Mouse (Mus musculus) kidney, adult 8-10 months (tissue): Measurements from ENCODE around the gene Ralgps1.

Experiments used
- DNase-seq, 2 experiments: peaks; one replicate each; pipeline ENCODE4 v3.0.0; 2022

The Ralgps1 gene

GRCm38 (mm10) chr2:33319934-33320333, 51.4 kb downstream of the Ralgps1 start:
- DNase-seq: no peak

GRCm38 (mm10) chr2:33319455-33319854, 51.8 kb downstream of the Ralgps1 start:
- no peak for DNase-seq

GRCm38 (mm10) chr2:33318491-33318964, 52.8 kb downstream of the Ralgps1 start:
- no peak for DNase-seq

DNA sequence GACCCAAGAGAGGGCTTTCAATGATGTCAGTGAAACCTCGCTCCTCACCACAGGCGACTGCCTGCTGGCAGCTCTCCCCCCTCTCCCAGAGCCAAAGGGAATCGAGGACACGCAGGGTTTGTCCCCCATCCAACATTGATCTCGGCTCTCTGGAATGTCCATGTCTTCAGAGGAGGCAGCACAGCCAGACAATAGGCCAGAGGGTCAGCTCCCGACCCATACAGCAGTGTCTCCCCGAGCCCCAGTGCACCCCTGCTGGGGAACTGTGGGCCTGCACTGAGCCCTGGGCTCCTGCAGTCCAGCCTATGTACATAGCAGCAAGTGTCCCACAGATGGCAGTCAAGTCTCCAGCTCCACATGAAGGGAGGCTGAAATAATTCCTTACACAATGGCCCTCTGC, 54.8 kb downstream of the Ralgps1 start:
- DNase-seq: peak; percentile 60 to 64

GRCm38 (mm10) chr2:33316063-33316405, 55.3 kb downstream of the Ralgps1 start:
- no peak for DNase-seq

DNA sequence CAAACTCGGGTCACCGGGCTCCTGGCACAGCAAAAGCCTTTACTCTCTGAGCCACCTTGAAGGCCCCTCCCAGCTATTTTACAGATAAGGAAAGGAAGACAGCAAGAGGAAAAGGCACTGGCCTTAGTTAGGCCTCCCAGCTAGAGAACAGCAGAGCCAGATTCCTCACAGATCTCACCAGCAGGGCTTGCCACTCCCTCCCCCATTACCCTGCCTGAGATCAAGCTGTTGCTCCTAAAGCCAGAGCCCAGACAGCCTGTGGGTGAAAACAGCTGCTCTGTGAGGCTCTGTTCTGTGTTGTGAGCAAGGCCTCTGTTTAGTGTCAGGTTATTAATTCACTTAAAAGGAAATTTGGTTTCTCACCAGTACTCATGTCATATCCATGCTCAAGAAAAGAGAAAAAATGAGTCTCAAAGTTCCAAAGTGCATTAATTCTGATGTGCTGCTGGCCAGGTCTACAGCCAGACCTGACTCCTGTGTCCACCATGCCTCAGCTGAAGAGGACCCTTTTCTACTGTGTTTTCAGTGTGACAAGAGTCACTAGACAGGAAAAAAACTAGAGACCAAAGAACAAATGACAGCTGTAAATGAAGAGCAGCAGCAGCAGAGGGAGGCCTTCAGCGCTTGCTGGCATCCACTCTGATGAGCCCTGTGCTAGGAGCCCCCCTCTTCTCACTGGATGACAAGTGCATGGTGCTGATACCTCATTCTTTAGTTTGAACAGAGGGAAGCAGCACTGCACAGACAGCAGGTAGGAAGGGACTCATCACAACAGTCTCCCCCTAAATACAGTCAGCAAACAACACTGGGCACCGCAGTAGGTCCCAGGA, 55.8 kb downstream of the Ralgps1 start:
- DNase-seq: no peak

DNA sequence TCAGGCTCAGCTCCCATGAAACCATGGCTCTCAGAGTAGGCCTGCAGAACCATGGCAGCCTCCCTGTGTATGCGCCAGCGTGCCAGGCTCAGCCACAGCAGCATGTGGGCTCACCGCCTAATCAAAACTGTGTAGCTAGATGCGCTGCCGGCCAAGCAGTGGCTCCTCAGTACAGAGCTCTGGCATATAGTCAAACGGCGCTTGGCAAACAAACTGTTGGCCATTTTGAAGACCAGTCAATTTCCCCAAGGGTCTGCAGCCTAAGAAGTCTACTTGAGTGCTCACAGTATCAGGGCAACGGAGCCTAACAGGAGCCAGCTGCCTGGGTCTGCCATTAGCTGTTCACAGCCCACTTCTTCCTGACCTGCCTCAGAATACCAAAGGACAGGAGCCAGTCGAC, 61.9 kb downstream of the Ralgps1 start:
- peak; percentile 12 to 17 for DNase-seq

DNA sequence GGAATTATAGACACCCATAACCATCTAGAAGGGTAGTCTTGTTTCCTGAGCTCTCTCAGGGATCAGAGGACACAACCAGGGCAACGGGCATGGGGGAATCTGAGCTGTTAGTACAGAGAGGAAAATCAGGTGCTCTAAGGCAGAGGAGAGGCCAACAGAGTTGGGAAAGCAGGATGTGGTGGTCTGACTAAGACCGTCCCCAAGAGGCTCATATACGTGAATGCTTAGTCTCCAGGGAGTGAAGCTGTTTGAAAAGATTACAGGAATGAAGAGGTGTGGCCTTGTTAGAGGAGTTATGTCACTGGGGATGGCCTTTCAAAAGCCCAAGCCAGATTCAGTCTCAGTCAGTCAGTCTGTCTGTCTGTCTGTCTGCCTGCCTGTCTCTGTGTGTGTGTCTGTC, 64.7 kb downstream of the Ralgps1 start:
- no peak for DNase-seq

GRCm38 (mm10) chr2:33303416-33303947, 67.8 kb downstream of the Ralgps1 start:
- DNase-seq: no peak

DNA sequence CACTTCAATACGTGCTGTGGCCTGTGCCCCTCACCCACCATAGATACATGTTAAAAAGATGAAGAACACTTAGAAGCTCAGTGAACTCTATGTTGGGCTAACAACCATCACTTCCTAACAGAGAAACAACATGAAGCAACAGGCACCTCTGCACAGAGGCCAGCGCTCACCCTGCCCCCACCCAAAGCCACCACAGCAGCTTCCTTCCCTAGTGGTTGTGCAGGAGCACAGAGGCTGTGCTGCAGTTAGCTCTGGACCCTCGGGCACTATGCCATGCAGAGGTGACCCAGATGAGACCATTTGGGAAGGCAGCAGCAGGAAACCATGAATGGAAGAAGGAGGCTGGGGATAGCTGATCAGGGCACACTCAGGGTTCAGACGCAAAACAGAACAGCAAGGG, 68.5 kb downstream of the Ralgps1 start:
- DNase-seq: no peak

DNA sequence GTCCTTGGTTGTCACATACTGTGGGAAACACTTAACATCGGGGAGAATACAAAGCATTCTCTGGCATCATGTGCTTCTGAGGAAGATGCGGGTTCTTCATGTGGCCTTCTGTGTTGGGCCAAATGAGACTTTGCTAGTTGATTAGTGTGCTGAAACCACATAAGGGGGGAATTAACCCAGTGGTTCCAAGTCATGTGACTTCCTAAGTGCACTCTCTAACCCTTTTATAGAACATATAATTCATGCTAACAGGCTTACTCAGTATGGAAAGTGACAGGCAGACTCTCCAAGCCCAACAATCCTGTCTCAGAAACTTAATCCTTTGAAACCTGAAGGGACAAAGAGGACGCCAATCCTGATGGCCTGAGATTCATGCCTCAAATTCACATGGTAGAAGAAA, 68.9 kb downstream of the Ralgps1 start:
- DNase-seq: no peak

- no peak for DNase-seq
Measured at GRCm38 (mm10) chr2:33300371-33301046, 70.8 kb downstream of the Ralgps1 start.

DNA sequence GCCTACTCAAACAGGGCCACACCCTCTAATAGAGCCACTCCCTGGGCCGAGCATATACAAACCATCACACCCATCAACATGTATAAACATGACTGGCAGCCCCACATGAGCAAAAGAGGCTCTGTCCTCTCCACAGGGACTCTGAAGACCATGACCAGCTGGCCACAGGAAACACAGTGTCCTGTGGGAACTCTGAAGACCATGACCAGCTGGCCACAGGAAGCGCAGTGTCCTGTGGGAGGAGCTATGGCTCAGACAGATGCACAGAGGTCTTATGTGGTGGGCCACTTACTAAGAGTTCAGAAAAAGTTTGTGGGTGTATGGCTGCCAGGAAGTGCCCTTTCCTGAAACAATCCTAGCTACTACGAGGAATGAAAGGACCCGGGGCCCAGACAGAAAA, 72.4 kb downstream of the Ralgps1 start:
- no peak for DNase-seq

DNA sequence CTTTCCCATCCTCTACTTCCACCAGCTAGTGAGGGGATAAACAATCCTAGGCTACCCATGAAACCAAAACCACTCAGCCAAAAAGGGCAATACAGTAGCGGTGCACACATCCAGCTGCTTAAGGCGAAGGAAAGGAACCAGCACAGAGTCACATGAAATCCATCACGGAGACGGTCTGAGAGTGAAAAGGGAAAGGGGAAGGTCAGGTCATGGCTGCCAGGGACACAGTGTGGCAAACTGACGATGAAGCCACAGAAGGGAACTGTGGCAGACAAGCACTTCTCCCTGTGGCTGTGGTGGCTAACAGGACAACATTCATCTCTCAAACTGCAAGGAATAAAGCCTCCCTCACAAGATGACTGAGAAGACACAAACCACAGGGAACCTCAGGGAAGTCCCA, 76.2 kb downstream of the Ralgps1 start:
- no peak for DNase-seq

DNA sequence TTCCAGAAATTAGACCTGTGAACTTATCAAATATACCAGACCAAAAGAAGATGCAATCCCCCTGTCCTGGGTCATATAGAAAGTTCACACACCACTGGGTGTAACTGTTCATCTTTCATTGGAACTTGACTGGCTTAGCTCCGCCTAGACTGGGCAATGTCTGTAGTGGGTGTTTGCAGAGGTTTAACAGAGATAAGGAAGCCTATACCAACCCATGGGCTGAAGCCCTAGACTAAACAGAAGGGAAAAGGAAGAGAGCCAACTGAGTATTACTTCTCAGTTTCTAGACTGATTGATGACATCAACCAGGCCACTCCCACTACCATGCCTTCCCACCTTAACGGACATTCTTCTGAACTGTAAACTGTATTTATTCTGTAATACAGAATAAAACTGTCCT, 79.2 kb downstream of the Ralgps1 start:
- DNase-seq: no peak

GRCm38 (mm10) chr2:33290491-33290890, 80.8 kb downstream of the Ralgps1 start:
- no peak for DNase-seq

DNA sequence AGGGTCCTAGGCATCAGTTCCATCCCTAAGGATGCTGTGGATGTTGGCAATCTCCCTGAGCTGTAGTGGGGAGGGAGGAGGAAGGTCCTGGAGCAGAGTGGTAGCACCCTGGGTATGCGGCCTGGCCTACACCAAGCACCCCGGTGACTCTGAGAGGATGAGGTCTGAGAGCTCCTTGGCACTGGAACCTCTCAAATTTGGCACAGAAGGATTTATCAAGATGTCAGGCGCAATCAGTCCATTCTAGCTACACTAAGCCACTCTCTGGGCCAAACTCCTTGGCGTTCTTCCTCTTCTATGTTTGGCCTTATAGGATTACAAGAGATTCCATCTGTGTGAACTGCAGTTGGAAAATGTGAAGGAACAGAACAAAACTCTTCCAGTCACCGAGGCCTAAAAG, 82.4 kb downstream of the Ralgps1 start:
- DNase-seq: no peak

DNA sequence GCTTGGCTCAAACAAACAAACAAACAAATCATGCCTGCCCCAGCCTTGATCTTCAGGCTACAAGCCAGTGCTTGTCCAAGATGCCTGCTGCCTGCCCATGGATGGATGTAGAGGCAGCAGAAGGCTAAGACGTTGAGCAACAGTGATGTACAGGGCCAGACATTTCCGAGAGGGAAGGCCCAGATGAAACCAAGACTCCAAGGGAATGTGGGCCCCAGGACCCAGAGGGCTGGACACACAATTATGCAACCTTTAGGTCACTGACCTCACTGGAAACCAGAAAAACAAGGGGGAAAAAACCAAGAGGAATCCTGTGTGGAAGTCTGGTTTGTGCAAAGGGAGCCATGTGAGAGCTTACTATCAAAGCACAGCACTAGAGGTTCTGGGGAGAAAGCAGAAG, 87.6 kb downstream of the Ralgps1 start:
- peak in 1 of 2 experiments; percentile 29 for DNase-seq

GRCm38 (mm10) chr2:33282877-33283276, 88.4 kb downstream of the Ralgps1 start:
- DNase-seq: peak; percentile 14 to 28

DNA sequence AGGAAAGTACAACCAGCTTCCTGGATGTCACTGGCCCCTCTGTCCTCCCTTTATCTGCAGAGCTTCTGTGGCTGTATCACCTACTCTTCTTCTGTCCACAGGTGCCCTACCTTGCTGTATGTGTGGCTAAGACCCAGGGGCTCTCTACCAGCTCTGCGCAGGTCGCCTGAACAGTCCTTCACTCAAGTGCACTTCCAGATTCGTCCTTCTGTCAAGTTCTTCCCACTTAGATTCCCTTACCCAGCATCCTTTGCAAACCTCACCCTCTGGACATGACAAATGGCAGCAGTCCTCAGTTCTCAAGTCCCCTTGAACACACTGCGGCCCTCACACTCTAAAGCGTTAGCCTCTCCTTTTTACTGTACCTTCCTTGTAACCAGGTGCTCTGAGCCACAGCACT, 89.5 kb downstream of the Ralgps1 start:
- DNase-seq: no peak

- no peak for DNase-seq
Measured at GRCm38 (mm10) chr2:33280525-33280924, 90.8 kb downstream of the Ralgps1 start.

GRCm38 (mm10) chr2:33279758-33280157, 91.5 kb downstream of the Ralgps1 start:
- DNase-seq: no peak

DNA sequence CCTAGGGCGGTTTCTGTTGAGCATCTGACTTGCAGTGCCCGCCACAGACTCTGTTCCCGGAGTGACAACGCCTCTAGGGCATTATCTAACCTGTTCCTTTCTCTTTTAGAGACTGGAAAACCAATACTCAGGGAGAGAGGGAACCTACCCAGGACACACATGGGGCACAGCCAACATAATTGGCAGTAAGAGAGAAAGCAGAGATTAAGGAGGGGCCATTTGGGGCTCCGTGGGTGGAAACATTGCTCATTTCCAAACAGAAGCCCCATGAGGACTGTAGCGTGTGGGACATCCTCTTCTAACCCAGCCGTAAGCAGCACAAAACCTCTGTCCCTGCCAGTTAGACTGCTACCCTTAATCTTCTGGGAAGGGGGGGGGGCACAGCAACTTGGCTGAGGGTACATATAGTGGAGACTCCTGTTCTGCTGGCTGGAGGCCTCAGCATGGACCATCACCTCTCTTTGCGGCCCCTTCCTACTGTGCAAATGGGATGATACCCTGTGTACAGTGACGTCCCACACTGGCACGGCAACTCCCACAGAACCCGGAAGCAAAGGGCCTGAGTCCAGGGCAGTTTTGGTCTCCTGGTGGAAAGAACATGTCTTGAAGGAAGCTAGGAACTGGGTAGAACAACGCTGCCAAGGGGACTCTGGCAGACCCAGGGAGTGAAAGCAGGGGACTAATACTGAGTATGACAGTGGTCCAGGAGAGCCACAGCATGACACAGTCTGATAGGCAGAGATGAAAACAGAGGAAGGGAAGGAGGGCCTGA, 96.4 kb downstream of the Ralgps1 start:
- DNase-seq: no peak
